Mouse (Mus musculus): ENCODE measurements around the gene P2ry14. TPM values are rescaled to one million over a fixed set of nuclear protein-coding genes. Genes with fewer than 3 reads are reported as not detected.
"Not testable (repeated sequence)": the region's sequence is repeated elsewhere in the genome, so short reads cannot be mapped to it uniquely, and the experiment has no call there.

Gene P2ry14
- polyA plus RNA-seq, 1 experiment from 2014 or later, result 29.7 TPM

DNA sequence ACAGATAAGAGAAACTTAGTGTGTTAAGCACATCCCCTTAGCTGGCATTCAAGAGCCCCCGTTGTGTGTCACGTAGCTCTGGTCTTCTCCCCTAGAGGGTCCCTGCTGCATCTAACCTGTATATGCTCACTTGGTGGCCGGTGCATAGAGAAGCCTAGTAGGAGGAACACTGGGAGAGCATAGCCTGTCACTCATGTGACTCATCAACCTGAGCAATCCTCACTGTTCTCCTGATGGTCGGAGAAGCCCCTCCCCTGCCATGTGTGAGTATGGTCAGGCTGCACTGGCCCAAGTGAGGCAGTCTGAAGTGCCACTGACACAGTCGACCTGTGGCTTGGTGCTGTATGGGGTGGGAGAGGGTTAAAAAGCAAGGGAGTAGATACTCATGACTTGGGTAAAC lies 28.4 kb downstream of the P2ry14 start:
- no peak overlapping the region for H3K9ac ChIP-seq (ENCODE audit: low read length)
- H3K27ac ChIP-seq (ENCODE audit: low read length), result no peak overlapping the region
- no peaks in the 10 kb centered on the region for H3K27me3 ChIP-seq (ENCODE audit: control insufficient read depth, insufficient read depth, low read depth, low read length)
- WGBS, result 49% methylated on average over 5 of the region's 5 CpGs
- no peak overlapping the region for H3K4me2 ChIP-seq (ENCODE audit: low read depth, low read length)
- no peaks in the 10 kb centered on the region for H3K9me3 ChIP-seq (ENCODE audit: control insufficient read depth, low read length)
- no peak overlapping the region for H3K4me3 ChIP-seq (ENCODE audit: low read length)
- H3K4me1 ChIP-seq (replicated peaks; ENCODE audit: control insufficient read depth, insufficient read depth, low read length), result peaks cover 24% of the 10 kb centered on the region
- no peak for ATAC-seq (ENCODE audit: low read depth)
- no peaks in the 10 kb centered on the region for H3K36me3 ChIP-seq (ENCODE audit: control insufficient read depth, insufficient read depth, low read length)

GRCm38 (mm10) chr3:59121780-59122449 lies 31.5 kb downstream of the P2ry14 start:
- Histone ChIP-seq H3K36me3 (ENCODE audit: control insufficient read depth, insufficient read depth, low read length) (no peaks in the 10 kb centered on the region), H3K27ac (ENCODE audit: low read length) (peak overlapping the region; percentile 47)
- WGBS, result 49% methylated on average over 7 of the region's 7 CpGs

DNA sequence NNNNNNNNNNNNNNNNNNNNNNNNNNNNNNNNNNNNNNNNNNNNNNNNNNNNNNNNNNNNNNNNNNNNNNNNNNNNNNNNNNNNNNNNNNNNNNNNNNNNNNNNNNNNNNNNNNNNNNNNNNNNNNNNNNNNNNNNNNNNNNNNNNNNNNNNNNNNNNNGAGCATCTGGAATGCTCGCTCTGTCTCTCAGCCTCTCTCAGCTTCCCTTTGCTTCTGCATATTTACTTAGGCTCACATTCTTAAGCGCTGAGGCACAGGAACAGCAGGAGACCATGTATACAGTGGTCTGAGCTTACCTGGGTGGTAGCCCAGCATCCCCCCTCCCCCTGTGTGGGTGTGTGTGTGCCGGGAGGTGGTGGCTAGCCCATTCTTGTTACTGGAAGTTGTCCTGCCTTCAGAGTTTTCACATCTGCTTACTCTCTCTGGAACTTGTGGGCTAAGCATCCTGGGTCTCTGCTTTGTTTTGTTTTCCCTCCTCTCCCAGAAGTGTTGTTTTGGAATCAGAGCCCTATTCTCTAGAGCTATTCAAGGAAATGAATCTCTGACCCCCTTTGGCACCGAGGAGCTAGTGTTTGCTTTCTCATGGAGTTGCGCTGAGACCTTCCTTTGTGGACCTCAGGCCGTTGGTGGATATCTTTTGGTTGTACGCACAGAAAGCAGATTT lies 32.2 kb downstream of the P2ry14 start:
- H3K27me3 ChIP-seq (ENCODE audit: control insufficient read depth, insufficient read depth, low read depth, low read length), result no peaks in the 10 kb centered on the region
- H3K4me1 ChIP-seq (replicated peaks; ENCODE audit: control insufficient read depth, insufficient read depth, low read length), result peaks cover 24% of the 10 kb centered on the region
- peak overlapping the region; percentile 47 for H3K27ac ChIP-seq (ENCODE audit: low read length)
- no peak overlapping the region for H3K4me3 ChIP-seq (ENCODE audit: low read length)
- H3K4me2 ChIP-seq (ENCODE audit: low read depth, low read length), result no peak overlapping the region
- no peaks in the 10 kb centered on the region for H3K36me3 ChIP-seq (ENCODE audit: control insufficient read depth, insufficient read depth, low read length)
- no peak overlapping the region for H3K9ac ChIP-seq (ENCODE audit: low read length)
- peak; percentile 59 for ATAC-seq (ENCODE audit: low read depth)
- WGBS, result 21% methylated on average over 7 of the region's 7 CpGs
- no peaks in the 10 kb centered on the region for H3K9me3 ChIP-seq (ENCODE audit: control insufficient read depth, low read length)

More at GRCm38 (mm10) chr3:59121780-59122449, 31.5 kb downstream of the P2ry14 start:
- Histone ChIP-seq H3K4me2 (ENCODE audit: low read depth, low read length) (no peak overlapping the region), H3K9me3 (ENCODE audit: control insufficient read depth, low read length) (no peaks in the 10 kb centered on the region), H3K9ac (ENCODE audit: low read length) (no peak overlapping the region), H3K4me1 (replicated peaks; ENCODE audit: control insufficient read depth, insufficient read depth, low read length) (peaks cover 24% of the 10 kb centered on the region), H3K27me3 (ENCODE audit: control insufficient read depth, insufficient read depth, low read depth, low read length) (no peaks in the 10 kb centered on the region), H3K4me3 (ENCODE audit: low read length) (no peak overlapping the region)
- no peak for ATAC-seq (ENCODE audit: low read depth)

DNA sequence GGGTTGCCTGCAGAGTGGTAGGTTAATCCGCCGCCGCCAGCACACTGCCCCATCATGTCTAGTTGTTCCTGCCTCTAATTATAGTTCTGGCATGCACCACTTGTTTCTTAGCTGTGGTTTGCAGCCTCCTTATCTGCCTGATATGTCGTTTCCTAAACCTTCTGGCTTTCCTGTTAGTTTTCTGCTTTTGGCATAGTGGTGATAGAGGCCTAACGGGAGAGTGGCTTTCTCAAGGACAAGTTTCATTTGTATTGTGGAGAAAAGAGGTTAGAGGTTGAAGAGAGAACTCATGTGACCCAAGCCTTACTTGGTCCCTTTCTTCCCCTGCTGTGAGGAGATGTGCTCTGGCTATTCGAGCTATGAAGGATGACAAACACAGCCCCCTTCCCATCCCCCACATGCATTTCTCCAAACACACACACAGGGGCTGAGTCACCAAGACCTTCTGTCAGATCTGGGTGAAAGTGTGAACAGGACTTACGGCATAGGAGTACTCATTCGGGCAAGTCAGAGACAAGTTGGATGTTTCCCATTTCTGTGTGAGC lies 39.4 kb downstream of the P2ry14 start:
- H3K36me3 ChIP-seq (ENCODE audit: control insufficient read depth, insufficient read depth, low read length), result peaks cover 4% of the 10 kb centered on the region; the same call in 1 of the 2 replicates
- H3K4me2 ChIP-seq (ENCODE audit: low read depth, low read length), result no peak overlapping the region
- no peaks in the 10 kb centered on the region for H3K27me3 ChIP-seq (ENCODE audit: control insufficient read depth, insufficient read depth, low read depth, low read length)
- H3K9me3 ChIP-seq (ENCODE audit: control insufficient read depth, low read length), result no peaks in the 10 kb centered on the region
- WGBS, result 67% methylated on average over 8 of the region's 8 CpGs
- no peak for ATAC-seq (ENCODE audit: low read depth)
- H3K4me1 ChIP-seq (replicated peaks; ENCODE audit: control insufficient read depth, insufficient read depth, low read length), result no peaks in the 10 kb centered on the region
- no peak overlapping the region for H3K27ac ChIP-seq (ENCODE audit: low read length)
- no peak overlapping the region for H3K4me3 ChIP-seq (ENCODE audit: low read length)
- H3K9ac ChIP-seq (ENCODE audit: low read length), result no peak overlapping the region

DNA sequence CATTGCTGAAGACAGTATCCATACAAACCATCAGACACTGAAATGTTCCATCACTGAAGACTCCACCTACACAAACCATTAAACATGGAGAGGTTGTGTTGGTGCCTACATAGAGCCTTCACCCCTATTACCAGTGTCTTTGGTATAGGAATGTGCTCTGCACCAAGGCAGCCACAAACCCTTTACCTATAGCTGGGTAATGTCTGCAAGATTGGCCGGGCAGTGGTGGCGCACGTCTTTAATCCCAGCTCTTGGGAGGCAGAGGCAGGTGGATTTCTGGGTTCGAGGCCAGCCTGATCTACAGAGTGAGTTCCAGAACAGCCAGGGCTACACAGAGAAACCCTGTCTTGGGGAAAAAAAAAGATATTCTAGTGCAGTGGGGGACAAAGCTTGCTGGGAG lies 40.1 kb downstream of the P2ry14 start:
- H3K4me3 ChIP-seq (ENCODE audit: low read length); H3K27ac ChIP-seq (ENCODE audit: low read length); H3K27me3 ChIP-seq (ENCODE audit: control insufficient read depth, insufficient read depth, low read depth, low read length); H3K36me3 ChIP-seq (ENCODE audit: control insufficient read depth, insufficient read depth, low read length); H3K4me1 ChIP-seq (replicated peaks; ENCODE audit: control insufficient read depth, insufficient read depth, low read length); ATAC-seq (ENCODE audit: low read depth); H3K9me3 ChIP-seq (ENCODE audit: control insufficient read depth, low read length); H3K4me2 ChIP-seq (ENCODE audit: low read depth, low read length); H3K9ac ChIP-seq (ENCODE audit: low read length): not testable (repeated sequence)
- 91% methylated on average over 4 of the region's 4 CpGs for WGBS

DNA sequence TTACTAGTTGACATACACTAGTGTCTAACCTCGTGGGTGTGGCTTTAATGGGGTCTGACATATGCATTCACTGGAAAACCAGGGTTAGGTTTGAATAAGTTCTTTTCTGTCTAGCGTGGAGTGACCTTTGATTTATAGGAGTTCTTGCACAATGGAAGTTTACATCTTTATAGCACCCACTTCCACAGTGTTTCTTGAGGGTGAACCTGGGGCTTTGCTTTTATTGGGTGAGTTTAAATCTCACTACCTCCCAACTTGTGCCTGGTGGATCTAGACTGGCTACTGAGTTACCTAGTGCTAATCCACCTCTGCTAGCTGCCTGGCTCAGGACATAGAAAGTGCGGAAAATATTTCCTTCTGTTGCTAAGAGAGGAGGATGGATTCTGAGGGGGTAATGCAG lies 41.5 kb downstream of the P2ry14 start:
- H3K9me3 ChIP-seq (ENCODE audit: control insufficient read depth, low read length), result no peaks in the 10 kb centered on the region
- H3K27me3 ChIP-seq (ENCODE audit: control insufficient read depth, insufficient read depth, low read depth, low read length), result no peaks in the 10 kb centered on the region
- no peak overlapping the region for H3K27ac ChIP-seq (ENCODE audit: low read length)
- H3K36me3 ChIP-seq (ENCODE audit: control insufficient read depth, insufficient read depth, low read length), result peaks cover 4% of the 10 kb centered on the region; the same call in 1 of the 2 replicates
- H3K9ac ChIP-seq (ENCODE audit: low read length), result no peak overlapping the region
- no peaks in the 10 kb centered on the region for H3K4me1 ChIP-seq (replicated peaks; ENCODE audit: control insufficient read depth, insufficient read depth, low read length)
- no peak overlapping the region for H3K4me2 ChIP-seq (ENCODE audit: low read depth, low read length)
- H3K4me3 ChIP-seq (ENCODE audit: low read length), result no peak overlapping the region
- ATAC-seq (ENCODE audit: low read depth), result no peak
- 66% methylated on average over 3 of the region's 3 CpGs for WGBS

DNA sequence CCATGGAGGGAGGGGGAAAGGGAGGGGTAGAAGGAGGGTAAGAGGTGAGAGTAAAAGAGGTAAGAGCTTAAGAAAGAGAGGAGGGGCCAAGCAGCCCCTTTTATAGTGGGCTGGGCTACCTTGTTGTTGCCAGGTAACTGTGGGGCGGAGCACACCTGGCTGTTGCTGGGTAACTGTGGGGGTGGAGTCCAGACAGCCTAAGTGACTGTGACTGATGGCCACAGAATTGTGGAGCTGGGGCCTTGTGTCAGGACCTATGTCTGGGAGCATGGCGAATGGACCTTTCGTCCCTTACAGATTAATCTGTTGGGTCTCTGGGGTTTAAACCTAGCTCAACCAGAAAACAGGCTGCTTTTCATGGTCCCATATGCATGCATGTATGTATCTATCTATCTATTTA lies 43.6 kb downstream of the P2ry14 start:
- H3K27ac ChIP-seq (ENCODE audit: low read length); H3K36me3 ChIP-seq (ENCODE audit: control insufficient read depth, insufficient read depth, low read length); H3K4me2 ChIP-seq (ENCODE audit: low read depth, low read length); ATAC-seq (ENCODE audit: low read depth); H3K9me3 ChIP-seq (ENCODE audit: control insufficient read depth, low read length); H3K4me3 ChIP-seq (ENCODE audit: low read length); H3K27me3 ChIP-seq (ENCODE audit: control insufficient read depth, insufficient read depth, low read depth, low read length); H3K9ac ChIP-seq (ENCODE audit: low read length); H3K4me1 ChIP-seq (replicated peaks; ENCODE audit: control insufficient read depth, insufficient read depth, low read length): not testable (repeated sequence)
- WGBS, result 92% methylated on average over 3 of the region's 3 CpGs

DNA sequence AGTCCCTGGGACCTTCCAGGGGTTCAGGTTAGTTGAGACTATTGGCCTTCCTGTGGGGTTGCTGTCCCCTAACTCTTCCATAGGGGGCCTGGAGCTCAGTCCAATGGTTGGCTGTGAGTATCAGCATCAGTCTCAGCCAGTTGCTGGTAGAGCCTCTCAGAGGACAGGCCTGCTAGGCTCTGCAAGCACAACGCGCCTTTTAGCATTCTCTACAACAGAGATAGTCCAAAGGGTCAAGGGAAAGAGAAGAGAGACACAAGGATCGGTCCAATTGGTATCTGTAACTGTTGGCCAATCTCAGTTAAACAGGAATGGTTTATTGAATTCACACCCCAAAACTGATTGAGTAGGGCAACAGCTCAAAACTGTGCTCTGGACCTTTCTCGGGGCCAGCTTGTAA lies 46.0 kb downstream of the P2ry14 start:
- Histone ChIP-seq H3K9me3 (ENCODE audit: control insufficient read depth, low read length) (no peaks in the 10 kb centered on the region), H3K27me3 (ENCODE audit: control insufficient read depth, insufficient read depth, low read depth, low read length) (no peaks in the 10 kb centered on the region), H3K4me3 (ENCODE audit: low read length) (no peak overlapping the region), H3K4me1 (replicated peaks; ENCODE audit: control insufficient read depth, insufficient read depth, low read length) (no peaks in the 10 kb centered on the region), H3K27ac (ENCODE audit: low read length) (no peak overlapping the region), H3K4me2 (ENCODE audit: low read depth, low read length) (no peak overlapping the region), H3K9ac (ENCODE audit: low read length) (no peak overlapping the region), H3K36me3 (ENCODE audit: control insufficient read depth, insufficient read depth, low read length) (no peaks in the 10 kb centered on the region)
- 97% methylated on average over 4 of the region's 4 CpGs for whole genome bisulfite sequencing
- no peak for ATAC-seq (ENCODE audit: low read depth)

- Histone ChIP-seq H3K27ac (ENCODE audit: low read length) (no peak overlapping the region), H3K9me3 (ENCODE audit: control insufficient read depth, low read length) (no peaks in the 10 kb centered on the region), H3K36me3 (ENCODE audit: control insufficient read depth, insufficient read depth, low read length) (no peaks in the 10 kb centered on the region), H3K4me3 (ENCODE audit: low read length) (no peak overlapping the region), H3K4me1 (replicated peaks; ENCODE audit: control insufficient read depth, insufficient read depth, low read length) (no peaks in the 10 kb centered on the region), H3K9ac (ENCODE audit: low read length) (no peak overlapping the region), H3K4me2 (ENCODE audit: low read depth, low read length) (no peak overlapping the region), H3K27me3 (ENCODE audit: control insufficient read depth, insufficient read depth, low read depth, low read length) (no peaks in the 10 kb centered on the region)
- 44% methylated on average over 4 of the region's 4 CpGs for WGBS
- ATAC-seq (ENCODE audit: low read depth), result no peak
Measured at GRCm38 (mm10) chr3:59104462-59104861, 49.0 kb downstream of the P2ry14 start.

All from lung, embryonic 16.5 days (tissue).